In genomic region chr10:62543399-62543808, GRCm38 (mm10) we compare ENCODE assay signal across 10 mouse cellular contexts. TPM values are rescaled to one million over a fixed set of nuclear protein-coding genes. Genes with fewer than 3 reads are reported as not detected.
A peak's percentile ranks its signal among the peaks of the same experiment; 100 is the strongest.
DNase-seq lines count a peak whose midpoint lies in the region; ATAC-seq and TF ChIP-seq lines count a peak whose summit lies in the region.
"Had no signal": no experiment of that assay in that cellular context is flagged by ENCODE, and none has a peak within 500 bp of the region (broad histone marks: within the 10 kb centered on the region; RNA-seq: fewer than 3 reads in every experiment).

No protein-coding gene starts in this region.

- H3K27me3 ChIP-seq in liver, postnatal 0 days (ENCODE audit: insufficient read depth, low read length) = no peaks in the 10 kb centered on the region
- H3K27me3 ChIP-seq in cerebellum, adult 2 months (ENCODE audit: control insufficient read depth, insufficient read depth, low read length) = no peaks in the 10 kb centered on the region
- H3K27me3 ChIP-seq: limb, embryonic 15.5 days had no signal

- WGBS in liver, postnatal 0 days (ENCODE audit: insufficient replicate concordance) = 37% methylated on average over 12 of the region's 12 CpGs
- WGBS in cerebellum, adult 2 months = 80% methylated on average over 12 of the region's 12 CpGs

- no peak for TF ChIP-seq CTCF in bone marrow macrophage, adult 2 months (IDR thresholded peaks at IDR 0.05; ENCODE audit: low read depth, low read length)
- TF ChIP-seq CTCF in liver, postnatal 0 days (IDR thresholded peaks at IDR 0.05; ENCODE audit: low read depth) = no peak
- no peak for TF ChIP-seq CTCF in layer of hippocampus, adult 2 months (conservative IDR thresholded peaks at IDR 0.05)
- TF ChIP-seq CTCF in cerebellum, adult 2 months (IDR thresholded peaks at IDR 0.05; ENCODE audit: borderline replicate concordance, insufficient read depth, low read depth, low read length) = no peak

- no peak for TF ChIP-seq POLR2A in bone marrow macrophage, adult 2 months (IDR thresholded peaks at IDR 0.05; ENCODE audit: borderline replicate concordance, low read depth, low read length)
- TF ChIP-seq POLR2A in cerebellum, adult 2 months (IDR thresholded peaks at IDR 0.05; ENCODE audit: borderline replicate concordance, insufficient read depth, low read length) = no peak

- H3K4me3 ChIP-seq in bone marrow macrophage, adult 2 months (ENCODE audit: insufficient read depth, low read length) = peak overlapping the region; percentile 24
- H3K4me3 ChIP-seq in liver, postnatal 0 days (ENCODE audit: low read depth, low read length) = no peak overlapping the region
- H3K4me3 ChIP-seq in layer of hippocampus, adult 2 months = no peak overlapping the region
- H3K4me3 ChIP-seq in cerebellum, adult 2 months (replicated peaks; ENCODE audit: insufficient read depth, low read depth, low read length) = no peak overlapping the region
- H3K4me3 ChIP-seq: limb, embryonic 15.5 days had no signal

- peak overlapping the region; percentile 53 for H3K27ac ChIP-seq in bone marrow macrophage, adult 2 months (ENCODE audit: insufficient read depth, low read depth, low read length)
- H3K27ac ChIP-seq in liver, postnatal 0 days (ENCODE audit: low read depth) = peak overlapping the region; percentile 87
- no peak overlapping the region; the same call in 1 of the 2 replicates for H3K27ac ChIP-seq in layer of hippocampus, adult 2 months
- H3K27ac ChIP-seq in cerebellum, adult 2 months (ENCODE audit: insufficient read depth, low read length) = no peak overlapping the region
- H3K27ac ChIP-seq: limb, embryonic 15.5 days had no signal

- H3K36me3 ChIP-seq in liver, postnatal 0 days (replicated peaks; ENCODE audit: insufficient read depth, low read length) = no peaks in the 10 kb centered on the region
- H3K36me3 ChIP-seq: limb, embryonic 15.5 days had no signal

- ATAC-seq in liver, postnatal 0 days = peak; percentile 84

- DNase-seq in adrenal gland, postnatal 14 days = peak; percentile 39
- no peak for DNase-seq in adrenal gland, postnatal 10 days
- peak; percentile 71 for DNase-seq in liver, postnatal 0 days
- peak; percentile 53 to 64 for DNase-seq in spleen, postnatal 10 days (ENCODE audit: low spot score in 2 of 2)
- DNase-seq in layer of hippocampus, adult 2 months (ENCODE audit: low spot score in 2 of 2) = no peak
- no peak for DNase-seq in cerebellum, adult 2 months
- DNase-seq in layer of hippocampus, adult 9-10 months (ENCODE audit: low spot score) = no peak

- no peaks in the 10 kb centered on the region for H3K9me3 ChIP-seq in liver, postnatal 0 days (ENCODE audit: low read length)
- H3K9me3 ChIP-seq: limb, embryonic 15.5 days had no signal

- no peak overlapping the region for H3K9ac ChIP-seq in liver, postnatal 0 days (replicated peaks)
- H3K9ac ChIP-seq: limb, embryonic 15.5 days had no signal

- H3K4me2 ChIP-seq in liver, postnatal 0 days (ENCODE audit: low read depth, low read length) = peak overlapping the region; percentile 35
- H3K4me2 ChIP-seq: limb, embryonic 15.5 days had no signal

- 0 out of 2 replicates have a peak, but pooled peaks have one; percentile 24 for TF ChIP-seq EP300 in liver, postnatal 0 days (IDR thresholded peaks at IDR 0.05; ENCODE audit: low read depth)

- peaks cover 29% of the 10 kb centered on the region for H3K4me1 ChIP-seq in bone marrow macrophage, adult 2 months (ENCODE audit: control insufficient read depth, insufficient read depth, low read length)
- peaks cover 19% of the 10 kb centered on the region for H3K4me1 ChIP-seq in liver, postnatal 0 days (ENCODE audit: insufficient read depth)
- H3K4me1 ChIP-seq in cerebellum, adult 2 months (ENCODE audit: control insufficient read depth, insufficient read depth, low read length) = no peaks in the 10 kb centered on the region
- H3K4me1 ChIP-seq: limb, embryonic 15.5 days had no signal

RNA-seq across cellular contexts. Expression of gene Srgn, which starts 16.2 kb away (rescaled TPM):
- 41.1 and 64.5 TPM in 2 replicates for total RNA-seq in adrenal gland, postnatal 14 days (2021)
- total RNA-seq in adrenal gland, postnatal 10 days (2021) = 10 to 100 TPM; 41.3 to 44.6 TPM
- 253 and 281 TPM in 2 replicates for polyA plus RNA-seq in bone marrow macrophage, adult 2 months (2012; ENCODE audit: insufficient read depth, insufficient read length, missing spikeins)
- 108 and 110 TPM in 2 replicates for polyA plus RNA-seq in liver, postnatal 0 days (2015; fragmentation: Nextera tagmentation; extraction: Ambion mirVana)
- total RNA-seq in layer of hippocampus, adult 2 months (2021) = 1 to 10 TPM; 4.7 to 6.9 TPM
- polyA plus RNA-seq in cerebellum, adult 2 months (2012; rRNA removed) = 11.2 and 11.3 TPM in 2 replicates
- polyA plus RNA-seq: C2C12 had no signal

RNA-seq across cellular contexts. Expression of gene Kif1bp, which starts 34.9 kb away (rescaled TPM):
- 34.8 and 38.5 TPM in 2 replicates for total RNA-seq in adrenal gland, postnatal 14 days (2021)
- 10 to 100 TPM; 35.0 to 36.9 TPM for total RNA-seq in adrenal gland, postnatal 10 days (2021)
- polyA plus RNA-seq in bone marrow macrophage, adult 2 months (2012; ENCODE audit: insufficient read depth, insufficient read length, missing spikeins) = 36.9 and 40.0 TPM in 2 replicates
- polyA plus RNA-seq in liver, postnatal 0 days (2015; fragmentation: Nextera tagmentation; extraction: Ambion mirVana) = 6.5 and 7.2 TPM in 2 replicates
- 100 to 1,000 TPM; 214 to 216 TPM for total RNA-seq in layer of hippocampus, adult 2 months (2021)
- 124 and 125 TPM in 2 replicates for polyA plus RNA-seq in cerebellum, adult 2 months (2012; rRNA removed)

RNA-seq across cellular contexts. Expression of gene Vps26a, which starts 56.8 kb away (rescaled TPM):
- 49.3 and 53.0 TPM in 2 replicates for total RNA-seq in adrenal gland, postnatal 14 days (2021)
- total RNA-seq in adrenal gland, postnatal 10 days (2021) = 10 to 100 TPM; 42.9 to 48.3 TPM
- 110 and 117 TPM in 2 replicates for polyA plus RNA-seq in bone marrow macrophage, adult 2 months (2012; ENCODE audit: insufficient read depth, insufficient read length, missing spikeins)
- 32.1 and 33.8 TPM in 2 replicates for polyA plus RNA-seq in liver, postnatal 0 days (2015; fragmentation: Nextera tagmentation; extraction: Ambion mirVana)
- 10 to 100 TPM; 45.3 to 48.0 TPM for total RNA-seq in layer of hippocampus, adult 2 months (2021)
- 37.1 and 39.2 TPM in 2 replicates for polyA plus RNA-seq in cerebellum, adult 2 months (2012; rRNA removed)

RNA-seq across cellular contexts. Expression of gene Ddx21, which starts 58.7 kb away (rescaled TPM):
- 74.2 and 78.8 TPM in 2 replicates for total RNA-seq in adrenal gland, postnatal 14 days (2021)
- 10 to 100 TPM; 52.2 to 54.8 TPM for total RNA-seq in adrenal gland, postnatal 10 days (2021)
- polyA plus RNA-seq in bone marrow macrophage, adult 2 months (2012; ENCODE audit: insufficient read depth, insufficient read length, missing spikeins) = 16.7 and 18.1 TPM in 2 replicates
- polyA plus RNA-seq in liver, postnatal 0 days (2015; fragmentation: Nextera tagmentation; extraction: Ambion mirVana) = 7.2 and 8.3 TPM in 2 replicates
- 10 to 100 TPM; 20.3 to 25.5 TPM for total RNA-seq in layer of hippocampus, adult 2 months (2021)
- polyA plus RNA-seq in cerebellum, adult 2 months (2012; rRNA removed) = 18.2 and 19.9 TPM in 2 replicates

Comparison
In these comparisons a context has a peak if more than half of its experiments do, and no peak if none do; other contexts are left out.
1. DNase-seq: peak in adrenal gland, postnatal 14 days (single experiment), liver, postnatal 0 days (single experiment) and spleen, postnatal 10 days (2 of 2); none in adrenal gland, postnatal 10 days (single experiment), layer of hippocampus, adult 2 months (0 of 2), cerebellum, adult 2 months (0 of 2) and layer of hippocampus, adult 9-10 months (single experiment).
2. H3K27ac ChIP-seq: peak in bone marrow macrophage, adult 2 months (single experiment) and liver, postnatal 0 days (single experiment); none in layer of hippocampus, adult 2 months (single experiment) and cerebellum, adult 2 months (single experiment).